Mouse (Mus musculus): ENCODE results near the gene Kctd2.
"Not testable (repeated sequence)": the region's sequence is repeated elsewhere in the genome, so short reads cannot be mapped to it uniquely, and the experiment has no call there.

The Kctd2 gene

GRCm38 (mm10) chr11:115419531-115420237, at the start of gene Kctd2, which contains the start of gene Atp5h:
Kctd2 (plus strand) TSS chr11:115420128.
Atp5h (minus strand) TSS chr11:115419962.
- DNase-seq (ENCODE audit: low spot score in 2 of 2), result peak; percentile 95

GRCm38 (mm10) chr11:115370368-115370767, 49.6 kb upstream of the Kctd2 start:
- DNase-seq (ENCODE audit: low spot score in 2 of 2), result no peak

GRCm38 (mm10) chr11:115371354-115371753, 48.6 kb upstream of the Kctd2 start:
- no peak for DNase-seq (ENCODE audit: low spot score in 2 of 2)

- DNase-seq (ENCODE audit: low spot score in 2 of 2), result no peak
Measured at GRCm38 (mm10) chr11:115372015-115372414, 47.9 kb upstream of the Kctd2 start.

- no peak for DNase-seq (ENCODE audit: low spot score in 2 of 2)
Measured at GRCm38 (mm10) chr11:115372737-115373136, 47.2 kb upstream of the Kctd2 start.

GRCm38 (mm10) chr11:115373805-115374694, 45.9 kb upstream of the Kctd2 start:
- DNase-seq (ENCODE audit: low spot score in 2 of 2), result peak; percentile 44 to 75

- DNase-seq (ENCODE audit: low spot score in 2 of 2), result no peak
Measured at GRCm38 (mm10) chr11:115374695-115375425, 45.1 kb upstream of the Kctd2 start.

- no peak for DNase-seq (ENCODE audit: low spot score in 2 of 2)
Measured at GRCm38 (mm10) chr11:115376722-115377121, 43.2 kb upstream of the Kctd2 start.

GRCm38 (mm10) chr11:115377254-115377653, 42.7 kb upstream of the Kctd2 start:
- DNase-seq (ENCODE audit: low spot score in 2 of 2), result no peak

GRCm38 (mm10) chr11:115377854-115378253, 42.1 kb upstream of the Kctd2 start:
- no peak for DNase-seq (ENCODE audit: low spot score in 2 of 2)

- no peak for DNase-seq (ENCODE audit: low spot score in 2 of 2)
Measured at GRCm38 (mm10) chr11:115381276-115381675, 38.7 kb upstream of the Kctd2 start.

- peak; percentile 88 to 92 for DNase-seq (ENCODE audit: low spot score in 2 of 2)
Measured at GRCm38 (mm10) chr11:115381743-115382539, 38.0 kb upstream of the Kctd2 start, which contains the start of gene Cdr2l. Cdr2l (plus strand) TSS chr11:115381916.

GRCm38 (mm10) chr11:115382891-115383290, 37.0 kb upstream of the Kctd2 start:
- no peak for DNase-seq (ENCODE audit: low spot score in 2 of 2)

GRCm38 (mm10) chr11:115383701-115384474, 36.0 kb upstream of the Kctd2 start:
- DNase-seq (ENCODE audit: low spot score in 2 of 2), result peak in 1 of 2 experiments; percentile 43

- DNase-seq (ENCODE audit: low spot score in 2 of 2), result no peak
Measured at GRCm38 (mm10) chr11:115384587-115384986, 35.3 kb upstream of the Kctd2 start.

- not testable (repeated sequence) for DNase-seq (ENCODE audit: low spot score in 2 of 2)
Measured at GRCm38 (mm10) chr11:115386859-115387258, 33.1 kb upstream of the Kctd2 start.

GRCm38 (mm10) chr11:115391358-115391757, 28.6 kb upstream of the Kctd2 start:
- no peak for DNase-seq (ENCODE audit: low spot score in 2 of 2)

GRCm38 (mm10) chr11:115393721-115394325, 26.1 kb upstream of the Kctd2 start:
- no peak for DNase-seq (ENCODE audit: low spot score in 2 of 2)

GRCm38 (mm10) chr11:115398085-115398484, 21.8 kb upstream of the Kctd2 start:
- DNase-seq (ENCODE audit: low spot score in 2 of 2), result no peak

- DNase-seq (ENCODE audit: low spot score in 2 of 2), result no peak
Measured at GRCm38 (mm10) chr11:115400126-115400525, 19.8 kb upstream of the Kctd2 start.

All from urinary bladder, postnatal 4 days (tissue).